Mouse (Mus musculus): ENCODE results near the gene Zfp865.
A peak's percentile ranks its signal among the peaks of the same experiment; 100 is the strongest.
"Not testable (repeated sequence)": the region's sequence is repeated elsewhere in the genome, so short reads cannot be mapped to it uniquely, and the experiment has no call there.

Zfp865 gene

DNA sequence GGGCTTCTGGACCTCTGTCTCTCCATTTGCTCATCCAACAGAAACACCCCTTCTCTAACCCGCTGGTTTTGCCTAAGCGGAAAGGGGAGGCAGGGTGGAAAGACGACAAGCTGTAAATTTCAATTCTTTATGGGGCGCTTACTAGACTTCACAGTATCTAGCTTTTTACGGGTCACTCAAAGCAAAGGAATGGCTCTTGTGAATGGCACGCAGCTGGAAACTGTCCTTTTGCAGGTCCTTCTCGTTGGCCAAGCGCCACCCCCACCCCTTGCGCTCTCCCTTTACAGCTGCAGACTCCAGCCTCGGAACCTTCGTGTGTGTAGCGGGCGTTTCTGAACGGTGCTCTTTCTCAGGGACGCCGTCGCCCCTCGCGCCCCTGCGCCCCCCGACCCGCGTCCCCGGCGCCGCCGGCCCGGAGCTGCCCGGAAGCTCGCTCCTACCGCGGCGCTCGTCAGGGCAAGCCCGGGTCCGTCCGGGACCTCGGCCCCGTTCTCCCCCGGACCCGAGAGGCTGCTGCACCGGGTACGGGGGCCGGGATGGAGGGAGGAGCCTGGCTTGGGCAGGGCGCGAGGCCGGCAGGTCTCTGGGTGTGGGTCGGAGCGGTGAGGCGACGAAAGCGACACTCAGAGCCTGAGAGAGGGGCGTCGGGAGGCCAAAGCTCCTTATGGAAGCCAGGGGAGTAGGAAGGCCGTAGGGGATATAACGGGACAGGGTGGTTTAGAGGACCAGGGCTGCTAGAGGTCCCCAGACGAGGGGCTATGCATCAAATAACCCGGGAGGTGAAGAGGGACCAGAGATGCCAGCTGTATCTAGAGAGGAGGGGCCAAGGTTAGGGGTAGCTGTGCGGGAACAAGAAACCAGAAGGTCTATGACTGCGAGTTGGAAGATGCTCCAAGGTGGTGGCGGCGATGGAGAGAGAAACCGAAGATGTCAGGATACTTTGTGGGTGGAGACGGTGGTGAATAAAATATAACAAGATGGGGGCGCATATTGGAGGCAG lies 31.3 kb downstream of the Zfp865 start, which contains the start of gene Zfp580:
Gene Zfp580 (plus strand): TSS at position 346 of the 1,000 bp plus-strand sequence.
- peak; percentile 52 to 67 for DNase-seq (ENCODE audit: low spot score in 2 of 2)

DNA sequence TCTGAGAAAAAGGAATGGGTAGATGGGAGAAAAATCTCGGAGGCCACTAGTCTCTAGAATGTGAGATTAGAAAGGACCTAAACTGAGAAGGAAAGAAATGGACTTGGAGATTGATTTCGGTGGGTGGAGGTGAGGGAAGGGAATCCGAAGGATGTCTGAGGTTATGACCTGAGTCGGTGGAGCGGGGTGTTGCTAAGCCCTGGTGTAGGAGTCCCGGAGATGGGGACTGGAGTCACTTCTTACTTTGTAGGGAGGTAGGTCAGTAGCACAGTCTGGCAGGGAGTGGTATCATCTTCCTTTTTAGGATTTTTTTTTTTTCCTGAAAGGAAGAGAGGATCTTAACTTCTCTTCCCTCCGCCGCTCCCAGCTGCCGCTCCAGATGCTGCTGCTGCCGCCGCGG lies 32.3 kb downstream of the Zfp865 start:
- no peak for DNase-seq (ENCODE audit: low spot score in 2 of 2)

DNA sequence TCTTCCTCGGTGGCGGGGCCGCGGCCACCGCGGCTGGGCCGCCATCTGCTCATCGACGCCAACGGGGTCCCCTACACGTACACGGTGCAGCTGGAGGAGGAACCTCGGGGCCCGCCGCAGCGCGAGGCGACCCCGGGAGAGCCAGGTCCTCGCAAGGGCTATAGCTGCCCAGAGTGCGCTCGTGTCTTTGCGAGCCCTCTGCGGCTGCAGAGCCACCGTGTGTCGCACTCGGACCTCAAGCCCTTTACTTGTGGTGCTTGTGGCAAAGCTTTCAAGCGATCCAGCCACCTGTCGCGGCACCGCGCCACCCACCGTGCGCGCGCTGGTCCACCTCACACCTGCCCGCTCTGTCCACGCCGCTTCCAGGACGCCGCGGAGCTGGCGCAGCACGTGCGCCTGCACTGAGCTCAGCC lies 32.8 kb downstream of the Zfp865 start:
- DNase-seq (ENCODE audit: low spot score in 2 of 2): no peak

DNA sequence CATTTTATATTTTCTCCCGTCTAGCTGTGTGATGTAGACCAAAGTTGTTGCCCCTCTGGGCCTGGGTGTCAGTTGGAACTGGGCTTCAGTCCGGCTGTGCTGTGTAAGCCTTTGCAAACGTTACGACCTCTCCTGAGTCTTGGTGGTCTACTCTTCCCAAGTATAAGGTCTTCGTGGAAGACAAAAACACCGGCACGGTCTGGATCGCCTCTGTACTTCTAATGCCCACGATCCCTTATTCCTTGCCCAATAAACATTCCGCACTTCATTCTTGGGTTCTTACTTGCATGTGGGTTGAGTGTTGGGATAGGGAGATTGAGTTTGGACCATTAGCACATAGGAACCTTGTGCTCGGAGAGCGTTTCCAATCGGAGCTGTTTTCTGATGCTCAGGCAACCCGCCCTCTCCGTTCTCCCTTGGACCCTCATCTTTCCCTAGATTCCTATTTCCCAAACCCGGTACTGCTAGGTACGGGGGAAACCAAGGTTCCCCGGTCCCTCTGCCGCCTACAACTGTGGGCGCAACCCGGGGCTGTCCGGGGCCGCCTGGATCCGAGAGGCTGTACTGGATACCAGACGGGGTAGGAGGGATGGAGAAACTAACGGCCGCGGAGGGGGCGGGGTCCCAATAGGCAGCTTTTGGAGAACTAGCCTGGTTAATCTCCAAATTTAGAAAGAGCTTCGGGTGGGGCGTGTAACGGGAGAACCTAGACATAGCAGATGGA lies 33.4 kb downstream of the Zfp865 start:
- no peak for DNase-seq (ENCODE audit: low spot score in 2 of 2)

DNA sequence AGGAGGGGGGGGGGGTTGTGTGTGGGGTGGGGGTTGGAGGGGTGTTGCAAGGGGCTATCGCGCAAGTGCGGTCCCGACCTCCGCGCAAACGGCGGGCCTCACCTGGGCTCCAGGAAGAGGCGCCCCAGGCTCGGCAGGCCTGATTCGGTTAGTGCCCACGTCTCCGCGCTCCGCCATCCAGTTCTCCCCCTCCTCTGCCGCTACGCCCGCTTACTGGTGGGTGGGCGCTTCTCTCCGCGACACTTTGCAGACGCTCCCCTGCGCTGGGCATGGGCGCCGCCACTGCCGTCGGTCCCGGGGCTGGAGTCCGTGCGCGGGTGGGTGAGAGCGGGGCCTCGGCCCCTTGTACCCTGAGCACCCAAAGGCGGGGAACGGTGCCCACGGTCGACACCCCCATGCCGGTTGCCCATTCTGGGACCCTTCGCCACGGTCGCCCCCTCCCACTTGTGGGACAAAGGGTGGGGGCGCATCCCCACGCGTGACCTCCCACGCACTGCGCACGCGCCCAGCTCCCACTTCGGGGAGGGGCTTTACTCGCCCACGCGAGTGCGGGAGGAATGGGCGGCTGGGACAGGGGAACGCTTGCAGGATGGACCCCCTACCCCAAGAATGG lies 36.6 kb downstream of the Zfp865 start:
- no peak for DNase-seq (ENCODE audit: low spot score in 2 of 2)

DNA sequence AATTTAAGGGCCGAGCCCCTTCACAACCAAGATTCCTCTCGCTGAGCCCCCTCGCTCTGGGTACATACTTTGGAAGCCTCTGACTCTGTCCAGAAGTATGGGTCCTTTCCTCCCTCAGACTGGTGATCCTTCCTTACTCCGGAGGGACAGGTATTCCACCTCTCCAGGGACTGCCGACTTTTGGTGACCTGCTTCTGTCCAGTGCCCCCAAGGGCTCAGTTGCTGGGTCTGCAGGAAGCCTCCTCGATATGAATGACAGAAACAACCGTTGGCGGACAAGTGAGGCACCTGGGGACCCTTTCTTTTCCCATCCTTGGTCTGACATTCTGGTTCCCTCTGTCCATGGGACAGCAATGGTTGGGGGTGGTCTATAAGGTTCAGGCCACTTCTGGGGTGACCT lies 37.2 kb downstream of the Zfp865 start:
- no peak for DNase-seq (ENCODE audit: low spot score in 2 of 2)

DNA sequence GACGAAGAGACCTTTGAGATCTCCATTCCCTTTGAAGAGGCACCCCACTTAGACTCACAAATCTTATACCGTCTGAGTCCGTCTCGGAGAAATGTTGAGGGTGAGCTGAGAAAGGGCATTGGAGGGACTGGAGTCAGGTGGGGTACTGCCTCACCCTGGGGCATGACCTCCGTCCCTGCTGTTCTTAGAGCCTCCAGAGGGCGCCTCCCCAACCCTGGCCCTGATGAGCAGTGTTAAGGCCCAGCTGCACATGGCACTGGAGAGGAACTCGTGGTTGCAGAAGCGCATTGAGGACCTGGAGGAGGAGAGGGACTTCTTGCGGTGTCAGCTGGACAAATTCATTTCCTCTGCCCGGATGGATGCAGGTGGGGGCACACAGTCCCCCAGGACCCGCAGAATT lies 37.6 kb downstream of the Zfp865 start:
- DNase-seq (ENCODE audit: low spot score in 2 of 2): peak in 1 of 2 experiments; percentile 58

DNA sequence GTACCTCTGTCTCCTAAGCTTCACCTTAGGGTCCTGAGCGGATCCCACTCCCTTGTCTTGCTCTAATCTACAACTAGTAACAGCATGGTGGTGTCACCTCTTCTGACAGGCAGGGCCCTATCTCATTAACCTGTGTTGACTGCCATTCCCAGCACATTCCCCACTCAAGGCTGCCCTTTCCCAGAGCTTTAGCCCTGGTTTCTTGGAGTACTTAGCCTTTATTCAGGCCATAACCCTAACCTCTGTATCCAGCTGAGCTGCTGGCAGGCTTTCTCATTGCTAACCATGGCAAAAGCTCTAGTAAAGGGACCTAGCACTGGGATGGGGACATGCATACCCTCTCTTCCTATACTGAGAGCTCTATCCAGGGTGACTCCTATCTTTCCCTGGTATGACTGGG lies 38.5 kb downstream of the Zfp865 start:
- DNase-seq (ENCODE audit: low spot score in 2 of 2): no peak

DNA sequence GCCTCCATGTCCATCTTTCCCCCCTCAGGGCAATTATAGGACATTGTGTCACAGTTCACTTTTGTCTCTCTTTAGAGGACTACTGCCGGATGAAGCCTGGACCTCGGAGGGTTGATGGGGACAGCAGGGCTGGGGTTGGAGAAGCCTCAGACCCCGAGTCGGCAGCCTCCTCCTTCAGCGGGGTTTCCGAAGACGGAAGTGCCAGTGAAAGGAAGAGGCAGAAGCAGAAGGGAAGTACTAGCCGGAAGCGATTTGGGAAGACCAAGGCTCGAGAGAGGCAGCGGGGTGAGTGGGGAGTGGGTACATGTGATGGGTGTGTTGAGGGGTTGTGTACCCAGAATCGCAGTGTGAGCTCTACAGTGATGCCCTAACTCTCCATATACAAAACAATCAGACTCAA lies 39.2 kb downstream of the Zfp865 start:
- no peak for DNase-seq (ENCODE audit: low spot score in 2 of 2)

DNA sequence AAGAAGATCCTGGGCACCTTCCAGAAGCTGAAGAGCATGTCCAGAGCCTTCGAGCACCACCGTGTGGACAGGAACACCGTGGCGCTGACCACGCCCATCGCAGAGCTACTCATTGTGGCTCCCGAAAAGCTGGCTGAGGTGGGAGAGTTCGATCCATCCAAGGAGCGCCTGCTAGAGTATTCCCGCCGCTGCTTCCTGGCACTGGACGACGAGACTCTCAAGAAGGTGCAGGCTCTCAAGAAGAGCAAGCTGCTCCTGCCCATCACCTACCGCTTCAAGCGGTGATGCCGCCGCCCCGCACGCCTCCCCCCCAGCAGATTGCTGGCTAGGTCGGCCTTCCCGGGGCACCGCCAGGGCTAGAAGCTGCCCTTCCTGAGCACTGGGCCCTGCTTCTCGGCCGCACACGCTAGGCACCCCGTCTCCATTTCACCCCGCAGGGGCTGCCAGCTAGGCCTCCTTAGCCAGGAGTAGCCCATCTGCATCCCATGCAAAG lies 40.1 kb downstream of the Zfp865 start:
- DNase-seq (ENCODE audit: low spot score in 2 of 2): peak; percentile 66 to 87

DNA sequence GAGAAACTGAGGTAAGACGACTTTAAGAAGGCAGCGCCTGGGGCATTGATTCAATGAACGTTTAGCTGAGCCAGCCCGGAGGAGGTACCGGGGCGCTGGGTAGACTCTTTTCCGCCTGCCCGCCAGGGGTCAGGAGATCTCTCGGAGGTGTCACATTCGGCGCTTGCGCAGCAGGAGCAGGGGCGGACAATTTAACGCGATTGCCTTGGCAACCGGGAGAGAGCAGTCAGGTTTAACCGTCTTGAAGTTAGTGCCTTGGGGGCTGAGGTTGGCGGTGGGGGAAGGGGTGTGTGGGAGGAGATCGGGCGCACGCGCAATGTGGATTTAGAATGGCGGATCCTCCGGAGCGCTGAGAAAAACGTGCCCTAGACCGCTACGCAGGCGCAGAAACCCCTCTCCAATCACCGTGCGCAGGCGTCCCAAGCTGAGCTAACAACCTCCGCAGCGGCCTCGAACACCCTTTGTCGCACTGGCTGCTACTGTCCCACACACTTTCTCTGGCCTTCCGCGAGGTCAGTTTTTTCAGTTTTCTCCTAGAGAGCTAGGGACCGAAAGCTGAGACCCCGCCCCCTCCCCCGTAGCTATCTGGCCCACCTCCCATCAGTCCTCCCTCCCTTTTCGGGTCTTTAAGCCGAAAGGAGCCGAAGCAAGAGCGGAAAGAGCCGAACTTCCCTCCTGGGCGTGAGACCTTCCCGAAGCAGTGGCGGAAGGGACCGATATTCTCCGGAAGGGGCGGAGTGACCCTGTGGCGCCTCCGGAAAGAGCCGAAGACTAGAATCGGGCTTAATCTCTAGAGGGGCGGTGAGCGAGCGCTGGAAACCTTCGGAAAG lies 41.0 kb downstream of the Zfp865 start:
- peak; percentile 91 to 97 for DNase-seq (ENCODE audit: low spot score in 2 of 2)

DNA sequence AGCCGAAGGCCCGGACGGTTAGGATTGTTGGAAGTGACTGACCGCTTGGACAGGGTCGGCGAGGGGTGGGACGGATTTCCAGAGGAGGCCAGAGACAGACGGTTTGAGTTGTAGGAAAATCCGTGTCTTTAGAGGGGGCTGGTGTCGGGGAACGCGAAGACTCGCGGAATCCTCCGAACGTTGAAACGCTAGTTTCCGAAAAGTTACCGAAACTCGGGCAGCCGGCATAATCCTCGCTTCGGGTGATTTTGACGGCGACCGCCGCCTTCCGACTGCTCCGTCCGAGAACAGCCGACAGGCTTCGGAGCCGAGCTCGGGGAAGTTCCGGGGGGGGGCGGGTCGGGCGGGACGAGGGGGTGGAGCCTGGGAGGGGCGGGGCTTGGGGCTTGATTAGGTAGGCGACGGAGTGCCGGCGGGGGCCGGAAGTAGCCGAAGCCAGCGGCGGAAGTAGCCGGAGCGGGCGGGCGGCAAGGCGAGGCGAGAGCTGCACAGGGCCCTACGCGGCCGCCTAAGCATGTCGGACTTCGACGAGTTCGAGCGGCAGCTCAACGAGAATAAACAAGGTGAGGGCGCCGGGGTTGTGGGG lies 41.7 kb downstream of the Zfp865 start, which contains the start of gene U2af2:
Gene U2af2 (plus strand): TSS at position 370 of the 586 bp plus-strand sequence.
- DNase-seq (ENCODE audit: low spot score in 2 of 2): peak; percentile 90 to 98

DNA sequence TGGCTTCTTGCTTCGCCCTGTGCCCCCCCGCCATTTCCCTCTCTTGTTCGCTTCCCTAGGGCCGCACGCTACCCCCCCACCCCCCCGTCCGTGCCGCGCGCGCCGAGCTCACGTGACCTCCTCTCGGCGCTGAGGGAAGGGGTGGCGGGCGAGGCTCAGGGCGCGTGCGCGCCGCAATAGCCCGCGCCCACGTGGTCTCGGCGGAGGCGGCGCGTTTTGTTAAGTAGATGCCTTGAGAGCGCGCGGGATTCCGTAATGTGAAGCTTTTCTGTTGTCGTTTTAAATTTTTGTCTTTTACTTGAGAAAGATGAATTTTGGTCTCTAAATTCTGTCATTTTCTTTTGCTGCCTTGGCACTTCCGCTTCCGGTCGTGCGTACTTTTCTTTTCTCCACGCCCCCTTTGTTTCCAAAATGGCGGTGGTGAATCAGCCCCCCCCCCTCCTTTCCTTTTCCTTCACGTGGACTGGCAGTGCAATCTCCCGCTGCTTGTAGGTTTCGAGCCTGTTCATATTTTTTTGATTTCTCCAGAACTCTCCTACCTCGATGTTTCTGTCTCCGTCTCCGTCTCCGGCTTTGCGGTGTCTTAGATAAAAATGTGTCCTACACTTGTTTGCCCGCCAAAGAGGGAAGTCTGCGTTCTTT lies 42.3 kb downstream of the Zfp865 start:
- peak in 1 of 2 experiments; percentile 77 for DNase-seq (ENCODE audit: low spot score in 2 of 2)

DNA sequence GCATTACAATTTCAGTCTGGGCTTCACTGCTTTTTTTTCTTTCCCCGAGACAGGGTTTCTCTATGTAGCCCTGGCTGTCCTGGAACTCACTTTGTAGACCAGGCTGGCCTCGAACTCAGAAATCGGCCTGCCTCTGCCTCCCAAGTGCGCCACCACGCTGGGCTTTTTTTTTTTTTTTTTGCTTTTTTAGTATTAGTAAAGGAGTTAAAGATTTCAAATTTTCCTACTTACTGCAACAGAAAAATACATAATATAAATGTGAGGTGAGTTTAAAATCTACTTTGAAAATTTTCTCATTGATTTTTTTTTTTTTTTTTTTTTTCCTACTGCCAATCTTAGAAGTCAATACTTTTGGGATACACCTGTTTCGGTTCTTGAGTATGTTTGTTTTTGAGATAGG lies 44.7 kb downstream of the Zfp865 start:
- no peak for DNase-seq (ENCODE audit: low spot score in 2 of 2)

DNA sequence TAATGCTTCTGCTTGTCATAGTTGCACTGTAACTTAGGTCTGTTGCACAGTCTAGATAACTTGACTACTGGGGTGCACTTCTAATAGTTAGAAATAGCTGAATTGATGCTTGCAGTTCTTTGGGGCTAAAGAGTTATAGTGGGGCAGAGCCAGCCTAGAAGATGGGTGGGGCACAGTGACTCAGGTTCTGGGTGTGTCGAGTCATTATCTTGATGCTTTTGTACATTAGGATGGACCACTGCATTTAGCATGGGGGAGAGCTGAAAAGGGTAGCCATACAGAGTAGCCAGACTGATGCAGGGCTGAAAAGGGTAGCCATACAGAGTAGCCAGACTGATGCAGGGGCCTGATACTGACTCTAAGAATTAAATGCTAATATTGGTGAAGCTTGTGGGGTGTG lies 53.4 kb downstream of the Zfp865 start:
- peak in 1 of 2 experiments; percentile 36 for DNase-seq (ENCODE audit: low spot score in 2 of 2)

DNA sequence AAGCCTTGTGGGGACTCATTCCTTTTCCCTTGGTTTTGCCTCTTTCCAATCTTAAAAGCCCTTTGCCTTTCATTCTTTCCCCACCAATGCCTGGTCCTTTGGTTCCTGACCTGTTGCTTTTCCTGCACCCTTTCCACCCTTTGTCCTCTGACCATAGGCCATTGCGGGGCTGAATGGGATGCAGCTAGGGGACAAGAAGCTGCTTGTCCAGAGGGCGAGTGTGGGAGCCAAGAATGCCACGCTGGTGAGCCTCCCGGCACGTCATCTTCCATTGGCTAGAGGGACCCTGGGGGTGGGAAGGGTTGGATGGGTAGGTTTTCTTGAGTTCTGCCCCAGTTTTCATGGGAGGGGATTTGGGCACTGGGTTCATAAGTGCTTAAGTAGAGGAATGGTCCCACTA lies 54.8 kb downstream of the Zfp865 start:
- DNase-seq (ENCODE audit: low spot score in 2 of 2): no peak

DNA sequence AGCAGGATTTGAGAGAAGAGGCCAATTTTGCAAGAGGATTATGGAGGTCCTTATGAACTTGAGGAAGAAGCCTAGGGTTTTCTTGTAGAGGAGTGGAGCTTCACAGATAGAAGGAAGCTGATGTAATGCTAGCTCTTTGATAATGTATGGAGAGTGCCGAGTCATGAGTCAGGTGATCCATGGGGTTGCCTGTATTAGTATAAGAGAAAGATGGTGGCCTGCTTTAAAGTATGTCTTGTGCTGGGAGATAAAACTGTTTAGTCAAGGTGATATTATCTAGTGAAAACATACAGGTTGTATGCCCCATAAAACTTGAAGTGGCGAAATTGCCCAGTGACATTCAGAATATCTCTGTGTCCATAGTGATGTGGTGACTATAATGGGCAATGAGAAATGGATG lies 56.8 kb downstream of the Zfp865 start:
- DNase-seq (ENCODE audit: low spot score in 2 of 2): no peak

DNA sequence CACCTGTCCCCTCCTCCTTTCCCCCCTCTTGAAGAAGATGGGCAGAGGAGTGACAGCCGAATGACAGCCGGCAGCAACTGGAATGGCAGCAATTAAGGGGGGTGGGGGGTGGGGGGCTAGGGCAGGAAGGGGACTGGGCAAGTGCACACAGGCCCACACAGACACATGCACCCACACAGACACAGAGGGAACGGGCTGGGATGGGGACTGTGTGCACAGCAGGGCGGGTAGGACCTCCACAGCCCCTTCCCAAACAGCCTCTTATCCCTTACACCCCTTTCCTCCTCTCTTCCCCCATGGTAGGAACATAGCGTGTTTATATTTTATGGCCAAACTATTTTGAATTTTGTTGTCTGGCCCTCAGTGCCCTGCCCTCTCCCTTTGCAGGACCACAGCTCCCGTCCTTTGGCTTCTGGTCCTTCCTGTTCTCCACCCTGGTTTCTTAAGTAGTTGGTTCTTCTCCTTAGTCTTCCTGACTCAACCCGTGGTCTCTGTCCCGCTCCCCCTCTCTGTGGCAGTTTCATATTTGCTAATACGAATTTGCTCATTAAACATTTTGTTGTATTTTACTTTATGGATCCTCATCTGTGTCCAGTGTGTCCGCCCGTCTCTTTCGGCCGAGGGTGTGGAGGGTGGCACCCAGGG lies 59.3 kb downstream of the Zfp865 start:
- DNase-seq (ENCODE audit: low spot score in 2 of 2): not testable (repeated sequence)

DNA sequence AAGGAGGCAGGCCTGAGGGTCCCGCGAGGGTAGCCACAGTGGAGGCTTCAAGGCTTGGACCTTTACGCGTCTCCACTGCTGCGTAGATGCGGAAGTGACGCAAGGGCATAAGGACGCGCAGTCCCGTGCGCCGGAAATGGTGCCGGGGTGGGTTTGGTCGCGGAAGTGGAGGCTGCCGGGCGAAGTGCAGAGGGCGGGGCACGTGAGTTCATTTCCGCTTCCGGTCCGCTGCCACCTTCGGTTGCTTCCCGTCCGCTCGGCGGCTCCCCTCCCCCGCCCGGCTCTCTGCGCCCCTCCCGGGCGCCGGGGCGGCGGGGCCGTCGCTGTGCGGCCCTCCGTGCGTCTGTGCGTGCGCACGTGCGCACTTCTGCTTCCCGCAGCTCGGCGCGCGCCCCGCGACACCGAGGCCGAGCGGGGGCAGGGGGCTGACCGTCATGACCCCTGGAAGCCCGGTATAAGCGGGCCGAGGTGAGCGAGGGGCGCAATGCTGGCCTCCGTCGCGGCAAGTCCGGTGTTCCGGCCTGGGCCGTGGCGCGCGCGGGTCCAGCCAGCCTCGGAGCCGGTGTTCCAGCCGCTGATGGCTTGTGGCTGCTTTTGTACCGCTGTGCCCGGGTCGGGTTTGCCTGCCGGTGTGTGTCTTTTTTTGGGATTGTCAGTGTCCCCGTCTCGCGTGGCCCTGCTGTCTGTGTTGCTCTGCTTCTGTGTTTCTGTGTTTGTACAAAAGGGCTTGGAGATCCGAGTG lies 60.0 kb downstream of the Zfp865 start, which contains the start of gene Epn1:
Gene Epn1 (plus strand): TSS at position 226 of the 742 bp plus-strand sequence.
- peak; percentile 83 to 97 for DNase-seq (ENCODE audit: low spot score in 2 of 2)

All from spleen, postnatal 10 days (tissue).